Mouse (Mus musculus) left cerebral cortex, adult 9 months (tissue): ENCODE data around the gene Ptchd1.

Experiments
- DNase-seq, 2 experiments: peaks; one replicate each; pipeline ENCODE4 v3.0.0; 2022; ENCODE audit warnings: low spot score in 2 of 2

The Ptchd1 gene

DNA sequence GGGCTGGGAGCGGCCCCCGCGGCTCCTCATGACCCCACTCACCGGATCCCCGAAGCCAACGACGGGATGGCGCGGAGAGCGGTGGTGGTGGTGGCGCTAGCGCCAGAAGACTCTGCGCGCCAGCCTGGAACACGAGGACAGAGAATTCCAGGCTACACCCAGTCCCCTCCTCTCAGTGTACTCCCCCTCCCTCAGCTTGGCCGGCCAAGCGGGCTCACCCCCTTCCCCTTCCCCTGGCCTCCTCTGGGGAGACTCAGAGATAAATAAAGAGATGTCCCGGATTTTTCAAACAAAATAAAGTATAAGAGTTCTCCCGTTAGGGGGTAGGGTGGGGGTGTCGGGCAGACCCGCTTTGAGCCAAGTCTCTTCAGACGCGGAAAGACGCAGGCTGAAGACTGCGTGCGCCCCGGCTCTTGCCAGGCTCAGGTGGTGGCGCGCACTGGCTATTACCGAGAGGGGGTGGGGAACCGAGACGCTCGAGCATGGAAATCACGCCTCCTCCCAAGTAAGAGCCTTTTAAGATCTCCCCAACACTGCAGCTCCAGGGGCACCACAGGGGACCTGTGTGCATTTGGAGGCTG is at the start of gene Ptchd1:
Ptchd1 (minus strand) TSS at position 114 of the 581 bp plus-strand sequence.
- DNase-seq, result peak in 1 of 2 experiments; percentile 28

DNA sequence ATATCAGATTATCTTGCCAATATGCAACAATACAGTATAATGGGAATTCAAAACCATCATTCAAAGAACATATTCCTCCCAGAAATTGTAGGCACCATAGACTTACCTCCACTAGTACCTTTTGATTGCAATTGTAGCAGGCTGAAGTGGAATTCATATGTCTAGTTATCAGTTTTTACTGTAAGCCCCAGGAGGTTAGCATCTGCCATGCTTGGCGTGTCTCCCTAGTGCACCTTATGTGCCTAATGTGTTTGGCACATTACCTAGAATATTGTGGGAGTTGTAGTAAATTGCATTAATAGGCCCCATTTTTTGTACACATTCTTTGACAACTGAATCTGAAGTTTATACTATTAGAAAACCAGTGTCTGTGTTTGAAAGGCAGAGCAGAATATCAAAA is 34.4 kb upstream of the Ptchd1 start:
- no peak for DNase-seq

DNA sequence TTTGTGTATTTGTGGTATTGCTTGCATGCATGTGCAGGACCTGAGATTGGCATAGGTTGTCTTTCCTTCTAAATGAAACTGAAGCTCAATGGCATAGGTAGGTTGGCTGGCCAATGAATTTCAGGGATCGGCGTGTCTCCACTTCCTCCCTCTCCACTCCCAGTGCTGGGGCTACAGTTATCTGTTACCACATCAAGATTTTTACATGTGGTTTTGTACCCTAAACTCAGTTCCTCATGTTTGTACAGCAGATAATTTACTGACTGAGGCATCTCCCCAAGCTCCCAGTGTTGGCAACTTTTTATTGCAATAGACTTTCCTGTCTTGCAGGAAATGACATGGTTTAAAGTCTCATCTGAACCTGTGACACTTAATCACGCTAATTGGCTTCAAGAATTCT is 22.4 kb upstream of the Ptchd1 start:
- no peak for DNase-seq

DNA sequence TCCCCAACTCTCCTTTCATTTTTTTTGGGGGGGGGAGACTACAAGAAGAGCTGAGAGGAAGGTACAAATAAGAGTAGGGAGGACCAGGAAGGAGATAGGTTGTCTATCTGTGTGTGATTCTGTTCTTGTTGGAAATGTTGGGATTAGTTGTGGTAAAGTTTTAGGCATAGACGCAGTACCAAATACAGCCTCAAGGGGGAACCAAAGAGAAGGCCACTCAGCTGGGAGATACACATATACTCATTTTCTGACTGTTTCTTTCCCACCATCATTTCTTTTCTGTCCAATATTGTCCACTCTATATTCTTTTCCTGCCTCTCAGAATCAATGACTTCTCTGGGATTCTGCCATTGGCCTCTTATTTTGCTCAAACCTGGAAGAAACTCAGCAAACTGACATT is 20.4 kb upstream of the Ptchd1 start:
- DNase-seq, result peak in 1 of 2 experiments; percentile 25

DNA sequence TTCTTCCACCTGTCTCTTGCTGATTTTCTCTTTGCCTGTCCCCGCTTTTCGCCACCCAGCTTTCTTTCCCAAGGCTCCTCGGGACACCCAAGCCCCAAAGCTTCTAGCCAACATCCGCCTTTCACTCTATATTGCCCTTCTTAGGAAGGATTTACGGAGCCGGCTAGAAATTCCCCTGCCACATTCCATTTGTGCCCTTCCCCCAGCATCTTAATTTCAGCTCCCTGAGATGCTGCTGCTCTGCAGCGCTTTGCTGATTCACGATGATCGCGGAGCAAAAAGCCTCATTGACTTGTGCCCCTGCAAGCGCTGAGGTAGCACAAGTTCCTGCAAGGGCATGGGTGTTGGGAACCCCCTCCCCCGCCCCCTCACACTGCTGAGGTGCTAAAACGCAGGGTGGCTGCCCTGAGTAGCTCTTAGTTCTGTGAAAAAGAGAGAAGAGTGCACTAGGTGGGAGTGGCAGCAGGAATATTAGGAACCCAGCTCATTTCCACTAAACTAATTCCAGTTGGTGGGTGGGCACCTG is 2.1 kb upstream of the Ptchd1 start:
- no peak for DNase-seq

DNA sequence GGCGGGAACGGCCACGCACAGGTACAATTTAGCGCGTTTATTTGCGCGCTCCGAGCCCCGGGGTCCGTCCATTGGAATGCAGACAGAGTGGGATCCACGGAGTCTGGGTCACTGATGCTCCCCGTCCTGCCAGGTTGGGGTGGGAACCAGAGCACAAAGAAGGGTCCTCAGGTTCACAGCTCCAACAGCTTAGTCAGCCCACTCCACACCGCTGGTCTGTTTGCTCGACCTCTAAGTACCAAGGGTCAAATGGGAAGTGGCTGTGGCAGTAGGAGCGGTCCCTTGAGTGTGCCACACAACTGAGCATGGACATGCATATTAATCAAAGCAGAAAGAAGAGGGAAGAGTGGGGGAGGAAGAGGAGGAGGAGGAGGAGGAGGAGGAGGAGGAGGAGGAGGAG is 1.3 kb upstream of the Ptchd1 start:
- DNase-seq, result no peak

DNA sequence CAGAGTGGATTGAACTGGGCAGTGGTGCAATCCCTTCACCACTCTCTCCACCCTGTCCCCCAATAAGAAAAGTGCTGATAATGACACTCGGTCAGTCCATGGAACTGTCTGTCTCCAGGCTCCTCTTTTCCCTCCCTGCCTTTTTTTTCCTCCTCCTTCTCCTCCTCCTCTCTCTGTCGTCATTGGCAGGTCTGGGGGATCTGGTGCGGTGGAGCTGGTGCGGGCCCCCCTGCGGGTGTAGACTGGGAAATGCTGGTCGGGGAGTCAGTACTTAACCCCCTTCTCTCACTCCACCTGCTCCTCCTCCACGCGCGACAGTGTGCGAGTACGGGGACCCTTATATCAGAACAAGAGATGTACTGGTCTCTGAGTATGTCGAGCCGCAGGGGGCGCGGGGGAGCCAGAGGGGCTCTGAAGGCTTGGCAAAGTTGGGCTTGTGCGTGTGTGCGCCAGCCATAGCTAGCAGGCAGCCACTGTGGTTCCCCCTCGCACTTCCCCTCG is 777 bp upstream of the Ptchd1 start, which contains the start of gene Gm15155:
Gm15155 (plus strand) TSS at position 401 of the 501 bp plus-strand sequence.
- DNase-seq, result peak in 1 of 2 experiments; percentile 24

DNA sequence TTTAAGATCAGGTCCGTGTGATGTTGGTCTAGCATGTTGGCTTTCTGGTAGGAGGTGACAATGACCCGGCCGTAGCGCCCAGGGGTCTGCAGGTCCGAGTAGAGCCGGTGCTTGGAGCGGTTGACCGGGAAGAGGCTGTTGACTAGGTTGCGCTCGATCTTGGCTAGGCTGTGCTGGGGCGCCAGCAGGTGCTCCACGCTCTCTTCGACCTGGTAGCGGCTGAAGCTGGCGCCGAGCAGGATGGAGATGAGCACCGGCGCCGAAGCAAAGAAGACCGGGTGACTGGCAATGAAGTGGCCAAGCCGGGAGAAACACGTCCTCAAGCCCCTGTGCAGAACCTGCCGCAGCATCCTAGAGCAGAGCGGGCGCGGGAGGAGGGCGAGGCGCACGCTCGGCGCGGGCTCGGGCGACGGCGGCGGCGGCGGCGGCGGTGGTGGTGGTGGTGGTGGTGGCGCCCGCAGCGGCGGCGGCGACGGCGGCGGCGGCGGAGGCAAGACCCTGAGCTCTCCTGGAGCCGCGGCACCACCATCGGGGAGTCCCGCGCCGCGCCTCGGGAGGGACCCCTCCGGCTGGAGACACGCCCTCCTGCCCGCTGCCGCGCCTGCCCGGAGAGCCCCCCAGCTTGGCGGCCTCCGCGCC is 534 bp downstream of the Ptchd1 start:
- DNase-seq, result peak in 1 of 2 experiments; percentile 12

DNA sequence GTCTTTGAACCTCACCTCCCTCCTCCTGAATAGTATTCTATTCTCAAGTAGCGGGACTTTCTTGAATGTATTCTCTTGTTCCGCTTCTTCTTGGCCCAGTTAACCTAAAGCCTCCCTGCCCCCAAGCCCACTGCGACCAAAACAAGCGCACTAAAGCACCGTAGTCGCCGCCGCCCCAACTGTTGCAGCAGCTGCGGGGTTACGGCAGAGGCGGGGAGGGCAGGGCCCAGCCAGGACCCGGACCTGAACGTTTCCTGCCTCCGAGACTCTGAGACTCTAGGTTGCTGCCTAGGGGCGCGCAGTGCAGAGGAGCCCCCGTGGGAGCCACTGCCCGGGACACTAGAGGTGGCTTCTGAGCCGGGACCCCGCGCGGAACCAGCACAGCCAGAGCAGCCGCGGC is 1.1 kb downstream of the Ptchd1 start:
- peak in 1 of 2 experiments; percentile 16 for DNase-seq

DNA sequence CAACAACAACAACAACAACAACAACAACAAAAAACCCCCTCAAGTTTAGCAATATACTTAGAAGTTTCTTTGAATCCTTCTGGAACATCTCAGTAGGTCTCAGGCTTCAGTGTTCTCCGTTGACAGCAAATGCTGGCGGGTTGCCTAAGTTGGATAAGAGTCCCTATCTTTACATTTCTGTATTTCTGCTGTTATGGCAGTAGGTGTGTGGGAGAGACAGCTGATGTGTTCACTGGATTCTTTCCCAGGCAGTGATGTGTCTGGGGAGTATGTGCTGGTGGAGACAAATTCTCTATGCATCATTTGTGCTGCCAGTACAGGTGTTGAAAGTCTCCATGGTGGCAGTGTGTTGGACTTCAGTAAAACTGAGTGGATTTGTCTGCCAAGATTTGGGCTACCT is 22.4 kb downstream of the Ptchd1 start:
- DNase-seq, result peak in 1 of 2 experiments; percentile 68

DNA sequence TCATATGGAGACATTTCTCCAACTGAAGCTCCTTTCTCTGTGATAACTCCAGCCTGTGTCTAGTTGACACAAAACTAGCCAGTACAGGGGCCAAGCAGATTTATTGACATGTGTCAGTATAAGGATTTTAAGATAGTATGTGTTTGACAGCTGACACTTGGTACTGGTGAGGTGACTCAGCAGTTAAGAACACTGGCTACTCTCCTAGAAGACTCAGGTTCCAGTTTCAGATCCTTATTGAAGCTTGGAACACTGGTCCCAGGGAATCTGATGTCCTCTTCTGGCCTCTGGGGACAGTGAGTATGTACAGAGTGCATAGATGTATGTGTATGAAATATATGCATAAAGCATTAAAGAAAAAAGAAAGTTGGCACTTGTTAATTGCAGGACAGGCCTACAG is 27.2 kb downstream of the Ptchd1 start:
- no peak for DNase-seq

DNA sequence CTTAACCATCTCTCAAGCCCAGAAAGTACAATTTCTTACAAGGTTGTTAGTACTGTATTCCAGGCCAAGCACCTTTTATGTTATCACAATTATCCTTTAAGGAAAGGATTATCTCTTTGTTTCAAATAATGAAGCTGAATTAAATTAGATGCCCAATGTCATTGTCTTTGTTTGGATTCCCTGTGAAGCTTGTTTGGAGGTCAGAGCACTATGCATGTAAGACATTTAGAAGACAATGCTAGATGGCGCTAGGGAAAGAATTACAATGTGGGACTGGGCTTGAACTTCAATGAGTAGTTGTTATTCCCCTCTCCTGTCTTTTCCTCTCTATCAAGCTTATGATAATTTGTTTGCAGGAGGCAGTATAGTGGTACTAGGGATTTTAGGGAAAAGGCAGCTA is 28.9 kb downstream of the Ptchd1 start:
- DNase-seq, result no peak

DNA sequence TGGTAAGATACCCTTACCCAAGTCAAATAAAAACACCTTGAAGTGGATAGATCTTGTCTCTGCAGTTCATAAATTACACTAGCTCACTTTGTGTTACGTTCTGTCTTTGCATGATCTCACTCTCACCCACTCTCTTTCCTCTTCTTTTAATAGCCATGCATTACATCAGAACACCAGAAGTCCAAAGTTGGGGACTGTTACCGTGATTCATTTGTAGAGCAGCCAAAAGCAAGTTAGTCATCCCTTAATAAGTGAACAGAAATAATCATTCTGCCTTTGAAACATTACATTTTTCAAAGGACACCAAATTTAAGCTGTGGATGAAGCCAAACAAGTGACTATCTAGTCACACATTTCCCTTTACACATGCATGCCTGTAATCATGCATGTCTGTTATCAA is 31.1 kb downstream of the Ptchd1 start:
- DNase-seq, result no peak

DNA sequence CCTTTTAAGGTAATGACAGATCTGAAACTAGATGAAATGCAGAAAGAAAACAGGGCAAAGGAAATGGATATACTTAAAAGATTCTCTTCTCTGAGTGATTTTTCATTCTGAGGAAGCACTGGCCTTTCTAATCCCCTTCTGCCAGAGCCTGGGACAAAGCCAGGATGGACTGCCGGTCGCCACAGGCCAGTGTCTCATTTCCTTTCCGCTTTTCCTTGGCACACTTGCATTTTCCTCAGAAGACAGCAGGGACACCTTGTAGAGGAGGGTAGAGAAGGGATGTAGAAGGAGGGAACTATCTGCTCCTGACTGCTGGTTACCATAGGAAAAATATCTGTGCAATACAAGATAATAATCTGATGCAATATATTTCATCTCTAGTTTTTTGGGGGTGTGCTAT is 32.1 kb downstream of the Ptchd1 start:
- DNase-seq, result no peak

DNA sequence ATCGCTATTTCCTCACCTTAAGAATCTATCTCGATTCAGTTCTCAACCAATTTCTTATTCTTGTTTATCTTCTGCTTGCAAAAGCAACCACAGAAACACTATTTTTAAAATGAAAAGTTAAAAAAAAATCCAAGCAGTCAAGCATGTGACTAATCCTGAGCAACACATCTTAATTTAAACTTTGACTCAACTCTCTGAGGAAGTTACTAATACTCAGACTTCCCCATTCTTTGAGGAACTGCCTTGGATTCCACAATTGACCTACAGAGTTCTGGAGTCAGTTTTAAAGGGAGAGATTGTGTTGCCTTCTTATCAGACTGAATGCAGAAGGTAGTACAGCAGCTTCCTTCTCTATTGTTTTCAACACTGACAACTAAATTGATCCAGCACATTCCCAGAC is 39.0 kb downstream of the Ptchd1 start:
- no peak for DNase-seq

DNA sequence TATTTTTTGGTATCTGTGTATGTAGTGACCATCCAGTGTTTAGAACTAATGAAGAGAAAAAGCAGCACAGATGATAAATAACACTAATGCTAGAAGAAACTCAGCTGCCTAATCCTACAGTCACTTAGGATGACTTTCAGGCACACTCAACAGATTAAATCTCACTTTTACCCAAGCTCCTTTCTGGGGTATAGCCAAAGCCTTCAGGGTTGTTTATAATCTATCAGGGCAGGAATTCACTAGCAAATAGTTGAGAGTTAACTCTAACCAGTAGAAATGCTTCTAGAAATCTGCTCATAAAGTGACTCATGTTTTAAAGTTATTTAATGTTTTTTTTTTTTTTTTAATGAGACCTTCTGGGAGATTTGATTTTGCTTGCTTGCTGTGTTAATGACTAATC is 43.8 kb downstream of the Ptchd1 start:
- no peak for DNase-seq

DNA sequence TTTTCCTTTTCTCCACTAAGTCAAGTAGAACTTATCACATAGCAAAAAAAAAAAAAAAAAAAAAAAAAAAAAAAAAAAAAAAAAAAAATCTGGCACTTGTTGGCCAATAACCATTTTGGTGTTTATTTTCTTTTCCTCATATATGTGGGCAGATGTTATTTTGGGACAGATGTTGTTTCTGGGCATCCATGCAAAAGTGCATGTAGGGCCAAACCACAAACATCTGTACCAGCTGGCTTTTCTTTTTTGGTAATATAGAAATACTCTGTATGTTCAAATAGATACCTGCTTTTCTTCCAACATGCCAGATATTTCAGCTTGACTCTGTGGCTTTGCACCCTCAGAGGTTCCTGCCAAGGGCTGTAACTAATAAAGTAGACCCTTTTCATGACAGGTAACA is 51.2 kb downstream of the Ptchd1 start:
- DNase-seq, result no peak

DNA sequence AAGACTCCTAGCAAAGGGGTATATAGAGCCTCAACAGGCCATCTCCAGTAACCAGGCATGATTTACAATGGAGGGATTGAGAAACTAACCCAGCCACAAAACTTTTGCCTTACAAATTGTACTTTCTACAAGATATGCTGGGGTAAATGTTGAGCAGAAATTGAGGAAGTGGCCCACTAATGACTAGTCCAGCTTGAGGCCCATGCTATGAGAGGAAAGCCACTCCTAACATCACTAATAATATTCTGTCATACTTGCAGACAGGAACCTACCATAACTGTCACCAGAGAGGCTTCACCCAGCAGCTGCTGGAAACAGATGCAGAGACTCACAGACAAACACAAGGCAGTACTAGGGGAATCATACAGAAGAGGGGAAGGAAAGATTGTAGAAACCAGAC is 79.8 kb downstream of the Ptchd1 start:
- DNase-seq, result no peak
